Mouse (Mus musculus) liver, embryonic 11.5 days (tissue): ENCODE data around the gene Ggps1. TPM values are rescaled to one million over a fixed set of nuclear protein-coding genes. Genes with fewer than 3 reads are reported as not detected.
A peak's percentile ranks its signal among the peaks of the same experiment; 100 is the strongest.

ENCODE experiments used
- ATAC-seq: fragments of 200-750 bp; cut with Nextera tagmentation; replicated peaks from 2 replicates; pipeline ENCODE4 v1.8.0; 2017; ENCODE audit warnings: moderate number of reproducible peaks, mild to moderate bottlenecking, moderate TSS enrichment, moderate library complexity; ENCODE audit not compliant: low FRiP score
- DNase-seq: peaks from one replicate; pipeline ENCODE4 v3.0.0-alpha.2; 2017; ENCODE audit warnings: low spot score
- H3K27ac ChIP-seq: fragments of 300-500 bp; sonication (generic); 2 replicates; pipeline ENCODE4 v1.5.1; 2014; ENCODE audit warnings: mild to moderate bottlenecking, low read depth, low read length, control low read depth
- H3K27me3 ChIP-seq: fragments of 300-500 bp; sonication (generic); replicated peaks from 2 replicates; pipeline ENCODE4 v1.6.1; 2014; ENCODE audit warnings: low read length, mixed read lengths; ENCODE audit not compliant: control insufficient read depth, insufficient read depth
- H3K36me3 ChIP-seq: fragments of 300-500 bp; sonication (generic); 2 replicates; pipeline ENCODE4 v1.6.1; 2014; ENCODE audit warnings: mild to moderate bottlenecking, low read length, moderate library complexity, mixed read lengths; ENCODE audit not compliant: control insufficient read depth, insufficient read depth
- H3K4me1 ChIP-seq: fragments of 300-500 bp; sonication (generic); replicated peaks from 2 replicates; pipeline ENCODE4 v1.6.1; 2014; ENCODE audit warnings: low read length, mixed read lengths; ENCODE audit not compliant: control insufficient read depth, insufficient read depth
- H3K4me2 ChIP-seq: fragments of 300-500 bp; sonication (generic); 2 replicates; pipeline ENCODE4 v1.6.1; 2014; ENCODE audit warnings: mild to moderate bottlenecking, control low read depth, moderate library complexity
- H3K4me3 ChIP-seq: fragments of 300-500 bp; sonication (generic); 2 replicates; pipeline ENCODE4 v1.5.1; 2014; ENCODE audit warnings: low read depth, low read length, control low read depth
- H3K9ac ChIP-seq: fragments of 300-500 bp; sonication (generic); 2 replicates; pipeline ENCODE4 v1.6.1; 2014; ENCODE audit warnings: low read depth, low read length, control low read depth
- H3K9me3 ChIP-seq: fragments of 300-500 bp; sonication (generic); 2 replicates; pipeline ENCODE4 v1.6.1; 2016; ENCODE audit warnings: low read length, inconsistent platforms, mixed read lengths; ENCODE audit not compliant: control insufficient read depth
- WGBS: fragments of 180-500 bp; shearing (Covaris S2); extraction: QIAGEN DNeasy Blood & Tissue Kit; methylation state at CpG from one replicate; pipeline ENCODE4 v1.1.7; 2014; 5-methylcytosine and 5-hydroxymethylcytosine counted together
- polyA plus RNA-seq: library from polyadenylated mRNA; unstranded; fragments of >200 nt; fragmentation: Nextera tagmentation; extraction: Ambion mirVana; gene quantifications from 2 replicates; pipeline ENCODE4 v1.2.1, GENCODE M21; 2014

Gene Ggps1
- polyA plus RNA-seq, result 27.4 and 29.8 TPM in 2 replicates

DNA sequence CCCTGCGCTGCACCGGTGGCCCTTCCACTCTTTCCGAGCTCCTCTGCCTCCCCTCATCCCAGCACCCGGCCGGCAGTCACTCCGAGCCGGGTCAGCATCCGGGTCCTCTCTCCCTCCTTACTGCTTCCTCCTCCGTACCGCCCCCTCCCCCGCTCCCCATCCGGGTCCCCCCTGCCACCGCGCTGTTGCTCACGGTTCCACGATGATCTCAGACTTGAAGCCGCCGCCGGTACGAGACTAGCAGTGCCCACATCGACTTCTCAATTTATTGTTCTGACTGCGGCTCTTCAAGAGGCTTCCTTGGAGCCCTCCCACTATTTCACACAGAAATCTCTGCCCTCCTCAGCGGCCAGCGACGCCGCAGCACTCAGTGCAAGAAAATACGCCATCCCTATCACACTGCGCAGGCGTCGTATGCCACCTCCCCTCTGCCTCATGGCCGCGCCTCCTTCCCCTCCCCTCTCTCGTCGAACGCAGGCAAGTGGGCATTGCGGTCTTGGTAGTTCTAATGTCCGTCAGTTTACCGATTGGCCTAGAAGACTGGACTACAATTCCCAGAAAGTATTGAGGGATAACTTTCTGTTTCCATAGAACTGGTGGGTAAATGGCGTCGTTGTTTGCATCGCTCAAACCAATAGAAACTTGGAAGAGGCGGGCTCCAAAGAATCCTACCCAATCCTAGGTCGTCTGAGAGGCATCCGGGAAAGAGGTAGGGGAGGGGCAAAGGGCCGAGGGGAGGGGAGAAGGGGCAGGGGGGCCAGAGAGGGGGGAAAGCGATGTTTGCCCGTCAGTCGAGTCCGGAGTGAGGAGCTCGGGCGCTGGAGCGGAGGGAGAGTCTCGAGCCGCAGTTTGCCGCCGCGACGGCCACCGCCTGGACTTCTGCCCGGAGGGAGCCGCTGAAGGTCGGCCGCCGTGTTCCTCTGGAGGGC, at the start of gene Ggps1, which contains the start of gene Arid4b:
Gene Ggps1 (minus strand): TSS at position 476 of the 929 bp plus-strand sequence.
Gene Arid4b (plus strand): TSS at position 220 of the 929 bp plus-strand sequence.
- Histone ChIP-seq H3K36me3 (no peaks in the 10 kb centered on the region), H3K4me3 (peak within 1 kb of the TSS; percentile 99), H3K4me1 (peaks cover 14% of the 10 kb centered on the region), H3K27ac (peak within 1 kb of the TSS; percentile 95), H3K9ac (peak within 1 kb of the TSS; percentile 91), H3K27me3 (no peaks in the 10 kb centered on the region), H3K4me2 (peak within 1 kb of the TSS; percentile 84), H3K9me3 (no peaks in the 10 kb centered on the region)
- ATAC-seq (peak; percentile 95), DNase-seq (peak; percentile 93)
- whole genome bisulfite sequencing, result under 1% methylated on average over 63 of the region's 64 CpGs

DNA sequence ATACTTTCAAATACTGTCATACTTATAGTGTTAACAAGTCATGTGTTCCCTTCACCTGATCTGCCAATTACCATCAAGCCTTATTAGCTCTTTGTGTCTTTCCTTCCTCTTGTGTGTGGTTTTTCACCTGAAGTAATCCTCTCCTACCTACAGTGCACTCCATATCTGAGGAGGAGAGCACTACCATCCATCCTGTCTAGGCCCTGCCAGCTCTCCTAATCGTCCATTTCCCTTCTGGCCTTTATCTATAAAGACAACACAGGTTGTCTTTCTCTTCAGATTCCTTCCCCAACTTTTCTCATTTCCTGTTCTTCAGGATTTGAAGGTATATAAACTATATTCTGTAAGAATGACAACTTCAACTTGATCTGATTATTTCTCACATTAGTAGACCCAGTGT, 47.9 kb upstream of the Ggps1 start:
- DNase-seq, result no peak
- Histone ChIP-seq H3K27me3 (no peaks in the 10 kb centered on the region), H3K4me3 (no peak overlapping the region), H3K9me3 (no peaks in the 10 kb centered on the region), H3K4me1 (no peaks in the 10 kb centered on the region), H3K36me3 (no peaks in the 10 kb centered on the region), H3K27ac (no peak overlapping the region), H3K4me2 (no peak overlapping the region), H3K9ac (no peak overlapping the region)
- no peak for ATAC-seq
- 24% methylated on average over 1 of the region's 1 CpGs for WGBS

DNA sequence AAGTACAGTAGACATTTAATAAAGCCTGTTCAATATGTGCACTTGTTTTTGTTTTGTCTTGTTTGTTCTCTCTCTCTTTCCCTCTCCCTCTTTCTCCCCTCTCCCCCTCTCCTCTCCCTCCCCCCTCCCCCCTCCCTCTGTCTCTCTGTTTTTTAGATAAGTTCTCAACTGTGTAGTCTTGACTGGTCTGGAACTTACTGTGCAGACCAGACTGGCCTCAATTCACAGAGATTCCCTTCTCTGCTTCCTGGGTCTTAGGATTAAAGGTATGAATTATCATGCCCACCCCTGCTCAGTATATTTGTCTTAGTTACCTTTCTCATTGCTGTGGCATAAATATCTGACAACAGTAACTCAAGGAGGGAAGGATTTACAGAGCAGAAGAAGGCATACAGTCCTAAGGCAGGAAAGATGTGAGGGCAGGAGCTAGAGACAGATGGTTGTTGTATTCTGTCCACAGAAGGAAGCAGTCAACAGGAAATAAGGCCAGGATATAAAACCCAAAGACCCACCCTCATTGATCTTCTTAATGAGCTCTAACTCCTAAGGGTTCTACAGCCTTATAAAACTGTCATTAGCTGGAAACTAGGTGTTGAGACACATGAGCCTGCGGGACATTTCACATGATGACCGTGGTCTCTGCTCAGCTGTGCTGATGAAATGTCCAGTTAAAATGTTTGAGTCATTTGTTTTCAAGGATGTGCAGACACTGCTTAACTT, 47.0 kb upstream of the Ggps1 start:
- ATAC-seq, result no peak
- no peaks in the 10 kb centered on the region for H3K9me3 ChIP-seq
- DNase-seq, result no peak
- H3K9ac ChIP-seq, result no peak overlapping the region
- H3K36me3 ChIP-seq, result no peaks in the 10 kb centered on the region
- no peak overlapping the region for H3K4me2 ChIP-seq
- H3K4me3 ChIP-seq, result no peak overlapping the region
- no peak overlapping the region for H3K27ac ChIP-seq
- WGBS, result 91% methylated on average over 2 of the region's 2 CpGs
- no peaks in the 10 kb centered on the region for H3K27me3 ChIP-seq
- H3K4me1 ChIP-seq, result no peaks in the 10 kb centered on the region

DNA sequence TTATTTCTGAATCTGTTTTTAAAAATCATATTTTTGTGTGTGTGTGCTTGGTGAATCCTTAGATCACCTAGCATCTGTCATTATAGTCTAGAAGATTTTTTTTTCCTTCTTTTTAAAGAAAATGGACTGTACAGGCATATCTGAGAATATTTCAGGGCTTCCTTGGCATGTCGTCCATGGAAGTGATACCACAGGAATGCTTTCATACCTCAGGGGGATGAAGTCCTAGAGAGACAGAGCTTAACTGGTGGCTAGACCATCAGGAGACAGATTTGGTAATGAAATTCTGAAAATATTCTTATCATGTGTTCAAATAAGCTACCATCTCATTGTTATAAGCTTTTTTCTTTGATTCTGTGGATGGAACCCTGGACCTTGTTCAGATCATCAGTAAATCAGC, 39.7 kb upstream of the Ggps1 start:
- Histone ChIP-seq H3K4me1 (0 out of 2 replicates have a peak, but pooled peaks cover 4% of the 10 kb centered on the region), H3K27ac (no peak overlapping the region), H3K9me3 (no peaks in the 10 kb centered on the region), H3K9ac (no peak overlapping the region), H3K36me3 (no peaks in the 10 kb centered on the region), H3K4me3 (no peak overlapping the region), H3K4me2 (no peak overlapping the region), H3K27me3 (no peaks in the 10 kb centered on the region)
- ATAC-seq, result no peak
- no peak for DNase-seq
- 58% methylated on average over 1 of the region's 1 CpGs for WGBS

DNA sequence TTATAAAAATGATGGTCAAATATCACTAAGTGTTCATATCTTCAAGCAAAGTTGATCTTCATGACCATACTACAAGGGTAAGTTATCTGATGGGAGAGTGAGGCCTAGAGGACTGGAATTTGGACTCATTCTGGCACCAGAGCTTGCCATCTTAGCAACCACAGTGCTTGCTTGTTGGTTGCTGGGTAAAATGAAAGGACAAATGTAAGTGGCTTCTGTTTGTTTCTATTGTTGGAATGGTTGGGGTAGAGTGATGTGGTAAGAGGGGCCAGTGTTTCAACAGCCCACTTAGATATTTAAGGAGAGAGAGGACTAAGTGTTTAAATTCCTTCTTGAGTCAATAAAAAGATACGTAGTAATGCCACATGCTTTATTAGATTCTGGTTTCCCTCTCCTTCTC, 25.4 kb upstream of the Ggps1 start:
- DNase-seq (no peak), ATAC-seq (no peak)
- Histone ChIP-seq H3K4me2 (no peak overlapping the region), H3K27ac (no peak overlapping the region), H3K27me3 (no peaks in the 10 kb centered on the region), H3K9me3 (no peaks in the 10 kb centered on the region), H3K36me3 (no peaks in the 10 kb centered on the region), H3K9ac (no peak overlapping the region), H3K4me3 (no peak overlapping the region), H3K4me1 (no peaks in the 10 kb centered on the region)
- WGBS, result 79% methylated on average over 1 of the region's 1 CpGs

DNA sequence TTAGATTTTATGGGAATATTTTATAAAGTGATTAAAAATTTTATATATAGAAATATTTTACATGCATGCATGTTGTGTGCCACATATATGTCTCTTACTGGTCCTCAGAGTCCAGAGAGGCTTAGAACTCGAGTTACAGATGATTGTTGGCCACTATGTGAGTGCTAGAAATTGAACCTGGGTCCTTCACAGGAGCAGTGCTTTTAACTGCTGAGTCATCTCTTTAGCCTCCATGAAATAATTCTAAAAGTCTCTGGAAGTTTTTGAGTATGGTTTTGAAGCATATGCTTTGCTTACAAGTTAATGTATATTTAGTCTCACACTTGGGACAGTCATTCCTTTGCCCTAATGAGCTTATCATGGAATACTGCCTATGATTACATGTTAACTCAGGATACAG, 12.0 kb upstream of the Ggps1 start:
- DNase-seq (no peak), ATAC-seq (no peak)
- 78% methylated on average over 1 of the region's 1 CpGs for WGBS
- Histone ChIP-seq H3K36me3 (no peaks in the 10 kb centered on the region), H3K4me3 (no peak overlapping the region), H3K4me1 (peaks cover 4% of the 10 kb centered on the region; the same call in 1 of the 2 replicates), H3K9me3 (no peaks in the 10 kb centered on the region), H3K9ac (no peak overlapping the region), H3K27me3 (no peaks in the 10 kb centered on the region), H3K4me2 (no peak overlapping the region), H3K27ac (no peak overlapping the region)

DNA sequence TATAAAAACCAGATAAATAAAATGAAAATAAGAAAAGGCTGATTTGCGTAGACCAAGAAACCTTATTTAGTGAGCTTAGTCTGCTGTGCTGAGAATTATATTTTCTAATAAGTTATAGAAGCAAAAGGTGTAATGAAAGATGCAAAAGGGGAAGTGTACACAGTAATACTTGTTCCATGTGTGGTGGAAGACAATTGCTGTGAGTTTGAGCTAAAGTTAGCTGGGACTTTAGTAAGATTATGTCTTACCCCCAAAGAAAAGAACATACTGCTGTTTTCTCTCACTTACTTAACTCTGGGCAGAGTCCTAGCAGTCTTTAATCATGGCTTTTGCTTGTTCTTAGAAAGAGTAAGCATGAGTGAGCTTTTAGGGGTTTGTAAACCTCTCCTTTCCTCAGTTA, 11.1 kb upstream of the Ggps1 start:
- no peaks in the 10 kb centered on the region for H3K9me3 ChIP-seq
- peaks cover 4% of the 10 kb centered on the region; the same call in 1 of the 2 replicates for H3K4me1 ChIP-seq
- no peak overlapping the region for H3K4me2 ChIP-seq
- no peak for DNase-seq
- ATAC-seq, result no peak
- no peaks in the 10 kb centered on the region for H3K27me3 ChIP-seq
- H3K9ac ChIP-seq, result no peak overlapping the region
- H3K36me3 ChIP-seq, result no peaks in the 10 kb centered on the region
- H3K27ac ChIP-seq, result no peak overlapping the region
- WGBS, result 88% methylated on average over 1 of the region's 1 CpGs
- no peak overlapping the region for H3K4me3 ChIP-seq

DNA sequence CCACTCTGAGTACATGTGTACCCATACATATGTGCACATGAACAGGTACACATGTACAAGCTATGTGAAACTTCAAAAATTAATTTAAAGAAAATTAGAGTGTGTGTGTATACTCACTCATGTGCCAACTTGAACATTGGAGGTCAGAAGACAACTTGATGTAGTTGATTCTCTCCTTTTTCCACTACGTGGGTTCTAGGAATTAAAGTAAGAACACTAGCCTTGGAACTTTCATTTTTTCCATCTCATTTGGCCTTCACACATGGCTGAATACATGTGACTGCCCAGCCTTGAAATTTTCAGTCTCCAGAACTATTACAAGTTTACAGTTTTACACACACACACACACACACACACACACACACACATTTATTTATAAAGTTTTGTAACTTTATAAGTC, 6.0 kb upstream of the Ggps1 start:
- Histone ChIP-seq H3K4me1 (peaks cover 10% of the 10 kb centered on the region), H3K27ac (no peak overlapping the region), H3K9me3 (no peaks in the 10 kb centered on the region), H3K9ac (no peak overlapping the region), H3K4me3 (no peak overlapping the region), H3K27me3 (no peaks in the 10 kb centered on the region), H3K36me3 (no peaks in the 10 kb centered on the region), H3K4me2 (no peak overlapping the region)
- 92% methylated on average over 1 of the region's 1 CpGs for WGBS
- DNase-seq (no peak), ATAC-seq (no peak)
